Mouse (Mus musculus): ENCODE data around the gene Dbndd2.

- TF ChIP-seq POLR2A (IDR thresholded peaks at IDR 0.05; ENCODE audit: extremely low read depth, insufficient read depth, low read length) (no peak), CTCF (IDR thresholded peaks at IDR 0.05; ENCODE audit: low read depth, low read length) (no peak)
Observed at GRCm38 (mm10) chr2:164542132-164542531, 56.2 kb downstream of the Dbndd2 start.

All from liver, adult 2 months (tissue).